Mouse (Mus musculus) stomach, embryonic 14.5 days (tissue): ENCODE measurements around the gene Atp6v1d. TPM values are rescaled to one million over a fixed set of nuclear protein-coding genes. Genes with fewer than 3 reads are reported as not detected.

Experiments used
- polyA plus RNA-seq: library from polyadenylated mRNA; unstranded; fragments of >200 nt; fragmentation: Nextera tagmentation; extraction: Ambion mirVana; gene quantifications from 2 replicates; pipeline ENCODE4 v1.2.1, GENCODE M21; 2014

The Atp6v1d gene
- polyA plus RNA-seq, 1 experiment from 2014 or later: 68.3 TPM

Other genes starting within 250 kb of the Atp6v1d start
- 0.69 TPM in 1 of 2 replicates, not detected in the other for gene Fam71d, start 170.1 kb downstream of the Atp6v1d start, polyA plus RNA-seq
- 21.1 and 22.7 TPM in 2 replicates for gene Mpp5, start 112.7 kb downstream of the Atp6v1d start, polyA plus RNA-seq
- 190 and 198 TPM in 2 replicates for gene Eif2s1, start 181 bp upstream of the Atp6v1d start, polyA plus RNA-seq
- gene Plek2, start 45.3 kb upstream of the Atp6v1d start, polyA plus RNA-seq: 21.0 and 23.7 TPM in 2 replicates
- 5.3 and 5.7 TPM in 2 replicates for gene Tmem229b, start 146.0 kb upstream of the Atp6v1d start, polyA plus RNA-seq
- 4.7 and 4.8 TPM in 2 replicates for gene Plekhh1, start 167.5 kb upstream of the Atp6v1d start, polyA plus RNA-seq
- 36.0 and 37.4 TPM in 2 replicates for gene Pigh, start 228.0 kb upstream of the Atp6v1d start, polyA plus RNA-seq